Mouse (Mus musculus): ENCODE data around the gene Lix1l.

DNA sequence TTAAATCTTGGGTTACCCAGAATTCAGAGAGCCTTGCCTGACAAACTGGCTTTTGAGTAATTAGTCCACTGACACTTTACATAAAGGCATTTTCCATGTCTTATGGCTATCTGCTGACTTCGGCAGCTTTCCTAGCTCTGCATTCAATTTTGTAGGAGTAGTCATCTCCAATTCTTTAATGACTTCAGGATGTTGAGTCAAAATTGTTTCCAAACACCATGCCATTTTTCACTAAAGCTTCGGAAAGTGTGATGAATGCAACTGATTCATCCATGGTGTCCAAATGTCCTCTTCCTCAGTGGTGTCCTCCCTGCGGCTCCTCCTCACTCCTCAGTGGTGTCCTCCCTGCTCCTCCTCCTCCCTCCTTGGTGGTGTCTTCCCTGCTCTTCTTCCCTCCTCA lies 17.0 kb downstream of the Lix1l start:
- no peak for TF ChIP-seq POLR2A (IDR thresholded peaks at IDR 0.05; ENCODE audit: borderline replicate concordance, extremely low read depth, low read depth, low read length)
- TF ChIP-seq CTCF (IDR thresholded peaks at IDR 0.05; ENCODE audit: insufficient read depth, low read length), result no peak

All from lung, adult 2 months (tissue).